Mouse (Mus musculus): ENCODE data around the gene Kbtbd8.

The Kbtbd8 gene

GRCm38 (mm10) chr6:95169411-95169810, 52.4 kb downstream of the Kbtbd8 start:
- no peak for DNase-seq (ENCODE audit: low read depth, low spot score)

- no peak for DNase-seq (ENCODE audit: low read depth, low spot score)
Observed at GRCm38 (mm10) chr6:95174311-95175143, 57.5 kb downstream of the Kbtbd8 start.

Data from 3T3-L1 (cell line).